Mouse (Mus musculus): ENCODE measurements at regions not wholly inside any gene's neighbourhood (a gene's known extent, or its start where the extent isn't known, plus 50 kb on each side); places are given as distances from the start of the nearest gene placed in this dataset.
"Not testable (repeated sequence)": the region's sequence is repeated elsewhere in the genome, so short reads cannot be mapped to it uniquely, and the experiment has no call there.

DNA sequence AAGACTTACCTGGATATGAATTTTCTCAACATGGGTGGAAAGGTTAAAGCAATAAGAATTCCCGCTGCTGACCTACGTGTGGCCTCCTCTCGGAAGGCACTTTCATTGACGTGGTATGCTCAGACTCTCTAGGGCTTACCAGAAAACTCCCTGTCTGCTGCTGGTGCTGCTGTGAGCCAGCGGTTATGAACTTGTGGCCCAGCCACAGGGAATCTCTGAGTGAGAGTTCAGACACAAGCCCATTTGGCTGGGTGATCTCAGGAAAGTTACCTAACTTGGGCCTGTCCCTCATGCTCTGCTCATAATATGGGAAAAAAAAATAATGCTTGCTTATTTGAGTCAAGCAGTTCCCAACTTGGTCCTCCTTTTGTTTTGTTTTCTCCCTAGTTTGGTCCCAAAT, 459.5 kb upstream of the Adamts5 start:
- no peak for DNase-seq (ENCODE audit: low spot score)

DNA sequence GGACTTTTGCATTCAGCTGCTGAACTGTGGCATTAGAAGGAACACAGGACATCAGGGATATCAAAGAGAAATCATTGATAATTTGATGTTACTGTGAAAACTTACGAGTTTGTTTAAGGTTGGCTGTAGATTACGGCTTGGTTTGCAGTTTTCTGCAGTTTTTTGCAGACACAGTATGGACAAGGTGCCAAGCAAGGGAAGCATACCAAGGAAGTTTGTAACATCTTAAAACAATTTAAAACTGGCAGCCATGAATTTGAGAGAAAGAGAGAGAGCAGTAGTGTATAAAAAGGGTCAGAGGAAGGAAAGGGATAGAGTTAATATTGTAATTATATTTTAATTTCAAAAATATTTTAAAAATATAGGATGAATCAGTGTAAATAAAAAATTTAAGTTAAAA, 453.4 kb upstream of the Adamts5 start:
- DNase-seq (ENCODE audit: low spot score) = no peak

DNA sequence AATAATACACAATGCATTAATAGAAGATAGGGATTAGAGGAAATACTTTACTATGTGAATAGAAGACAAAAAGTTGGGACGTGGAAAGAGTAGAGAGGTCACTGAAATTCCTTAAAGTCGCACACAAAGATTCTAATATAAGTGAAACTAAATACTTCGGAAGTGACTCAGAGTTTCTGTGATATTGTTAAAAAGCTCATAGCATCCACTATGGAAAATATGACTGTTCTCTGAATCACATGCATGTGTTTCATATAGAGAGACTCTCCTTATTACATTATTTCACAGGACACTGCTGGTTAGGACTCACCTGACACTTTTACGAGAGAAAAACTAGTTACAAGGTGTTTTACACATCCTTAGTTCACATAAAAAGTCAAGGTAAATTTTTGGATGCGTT, 446.1 kb upstream of the Adamts5 start:
- no peak for DNase-seq (ENCODE audit: low spot score)

DNA sequence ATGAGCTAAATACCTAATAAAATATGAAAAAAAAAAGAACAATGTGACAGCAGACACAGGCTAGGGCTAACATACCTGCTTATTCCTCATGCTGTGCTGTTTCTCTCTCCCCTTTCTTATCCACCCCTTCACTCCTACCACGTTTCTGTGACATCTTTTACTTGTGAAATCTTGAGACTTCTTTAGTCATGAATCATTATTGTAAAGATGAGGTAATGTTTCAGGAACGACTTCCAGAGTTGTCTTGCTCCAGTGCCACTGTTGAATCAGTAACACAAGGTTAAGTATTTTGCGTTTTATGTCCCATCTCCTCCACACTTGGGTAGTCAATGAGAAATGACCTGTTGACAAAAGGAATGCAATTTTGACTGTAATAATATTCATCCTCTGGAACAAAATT, 445.3 kb upstream of the Adamts5 start:
- DNase-seq (ENCODE audit: low spot score) = no peak

DNA sequence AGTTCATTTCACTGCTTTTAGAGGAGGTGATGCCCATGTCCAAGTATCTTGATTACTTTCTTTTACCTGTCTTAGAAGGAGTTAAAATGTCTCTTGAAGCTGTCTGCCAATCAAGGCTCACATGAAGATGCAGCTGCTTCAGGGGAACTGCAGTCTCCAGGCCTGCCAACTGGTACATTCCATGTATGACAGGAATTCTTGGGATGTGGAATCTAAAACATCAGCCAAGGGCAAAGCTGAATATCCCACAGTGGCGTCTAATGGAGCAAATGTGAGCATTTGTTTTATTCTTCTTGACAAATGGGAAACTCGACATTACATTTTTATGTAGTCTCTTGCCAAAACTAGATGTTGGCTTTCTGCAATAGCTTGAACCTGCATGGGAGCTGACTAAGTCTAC, 438.7 kb upstream of the Adamts5 start:
- no peak for DNase-seq (ENCODE audit: low spot score)

DNA sequence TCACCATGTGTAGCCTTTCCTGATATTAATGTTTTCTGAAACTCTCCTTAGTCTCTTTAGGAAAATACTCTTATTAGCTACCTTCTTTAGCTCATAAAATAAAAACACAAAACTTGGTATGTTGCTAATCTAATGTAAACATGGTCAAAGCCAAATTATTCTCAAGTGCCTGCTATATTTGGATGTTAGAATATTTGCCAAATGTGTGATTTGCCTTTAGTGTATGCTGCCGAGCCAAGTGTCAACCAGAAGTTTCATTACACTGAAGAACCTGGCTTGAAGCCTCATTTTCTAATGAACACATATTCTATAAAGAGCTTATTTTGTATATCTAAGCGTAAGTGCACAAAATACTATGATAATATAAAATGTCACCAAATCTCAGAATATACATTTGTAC, 423.8 kb upstream of the Adamts5 start:
- no peak for DNase-seq (ENCODE audit: low spot score)

DNA sequence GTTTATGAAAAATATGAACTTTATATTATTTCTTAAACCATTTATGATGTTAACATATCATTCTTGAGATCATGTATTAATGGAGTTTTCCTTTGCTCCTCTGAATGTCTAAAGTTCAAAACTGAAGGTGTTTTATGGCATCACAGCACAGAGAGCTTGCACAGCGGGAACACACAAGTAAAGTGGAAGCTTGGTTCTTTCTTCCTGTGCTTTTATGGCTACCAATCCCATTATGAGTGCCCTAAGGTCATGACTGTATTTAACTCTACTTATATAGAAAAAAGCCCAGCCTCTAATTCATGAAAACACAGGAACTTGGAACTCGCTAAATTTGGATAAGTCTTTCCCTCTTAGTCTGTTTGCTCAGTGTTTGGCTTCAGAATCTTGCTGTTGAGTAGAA, 417.3 kb upstream of the Adamts5 start:
- DNase-seq (ENCODE audit: low spot score) = no peak

DNA sequence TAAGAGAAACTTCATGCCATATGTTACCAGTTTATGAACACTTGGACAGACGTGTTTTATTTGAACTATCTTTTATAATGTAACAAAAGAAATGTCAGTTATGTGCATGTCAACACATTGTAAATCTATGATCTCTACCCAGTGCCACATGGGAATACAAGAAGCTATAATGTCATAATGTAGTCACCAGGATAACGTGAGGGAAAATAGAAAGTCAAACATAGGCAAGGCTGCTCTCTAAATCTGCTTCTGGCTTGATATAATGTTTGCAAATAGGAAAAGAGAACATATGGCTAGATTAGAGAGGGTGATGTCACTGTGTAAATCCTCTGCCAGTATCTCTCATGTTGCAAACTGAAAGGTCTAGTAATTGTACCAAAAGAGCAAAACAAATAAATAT, 408.1 kb upstream of the Adamts5 start:
- no peak for DNase-seq (ENCODE audit: low spot score)

DNA sequence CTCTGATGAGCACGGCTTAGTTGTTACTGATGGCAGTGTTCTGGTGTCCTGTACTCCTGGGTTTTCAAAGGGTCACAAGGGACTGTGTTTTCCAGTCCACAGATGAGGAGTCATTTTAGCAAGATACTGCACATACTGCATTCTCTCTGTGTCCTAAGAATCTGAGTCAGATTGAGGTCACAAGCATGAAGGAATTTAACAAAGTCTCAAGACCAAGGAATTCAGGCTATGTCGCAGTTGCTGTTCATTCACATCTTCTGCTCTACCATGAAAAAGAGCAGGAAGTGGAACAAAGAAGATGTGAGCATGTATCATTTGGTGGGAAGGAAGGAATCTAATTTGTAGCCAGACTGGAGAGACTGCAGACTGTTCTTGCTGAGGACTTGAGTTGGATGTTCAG, 402.2 kb upstream of the Adamts5 start:
- DNase-seq (ENCODE audit: low spot score) = no peak

DNA sequence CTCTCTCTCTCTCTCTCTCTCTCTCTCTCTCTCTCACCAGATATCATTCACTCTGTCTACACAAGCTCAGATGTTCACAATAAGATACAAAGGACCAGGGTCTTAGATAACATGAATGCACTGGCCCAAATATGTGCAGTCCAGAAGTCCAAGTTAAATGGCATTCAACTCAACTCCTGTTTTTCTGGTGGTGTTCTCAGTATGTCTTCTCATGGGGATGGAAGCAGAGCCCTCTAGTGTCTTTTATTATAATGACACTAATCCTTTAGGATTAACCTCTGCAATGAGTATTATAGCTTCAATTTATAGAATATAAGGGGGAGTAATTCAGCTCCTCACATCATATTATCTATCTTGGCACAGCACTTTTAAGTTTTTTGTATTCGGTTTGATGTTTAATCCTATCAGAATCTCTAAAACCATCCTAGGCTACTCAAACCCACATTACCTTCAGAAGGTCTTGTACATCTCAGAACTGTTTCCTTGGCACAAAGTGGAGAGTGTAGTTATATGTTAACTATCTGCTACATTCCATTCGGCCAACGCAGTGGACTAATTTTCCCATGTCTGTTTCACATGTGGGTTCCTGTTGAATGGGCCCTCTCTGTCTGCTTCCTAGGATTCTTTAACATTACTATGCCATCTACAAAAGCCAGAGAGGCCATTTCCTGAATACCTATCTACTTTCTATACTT, 401.0 kb upstream of the Adamts5 start:
- no peak for DNase-seq (ENCODE audit: low spot score)

DNA sequence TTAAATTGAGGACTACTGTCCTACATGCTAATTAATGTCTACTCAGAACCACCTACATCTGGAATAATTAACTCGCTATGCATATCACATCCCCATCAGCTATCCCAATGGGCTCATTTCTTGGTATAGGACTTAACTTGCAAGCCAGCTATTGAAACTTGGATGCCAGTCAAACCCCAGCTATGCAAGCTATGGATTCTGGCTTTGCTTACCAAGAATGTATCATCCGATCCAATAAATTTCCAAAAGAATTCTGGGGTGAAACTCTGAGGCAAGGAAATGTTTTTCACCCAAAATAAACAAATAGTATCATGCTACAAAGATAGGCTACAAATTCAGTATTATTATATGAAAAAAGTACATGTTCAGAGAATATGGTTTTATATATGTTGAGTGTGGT, 392.8 kb upstream of the Adamts5 start:
- no peak for DNase-seq (ENCODE audit: low spot score)

DNA sequence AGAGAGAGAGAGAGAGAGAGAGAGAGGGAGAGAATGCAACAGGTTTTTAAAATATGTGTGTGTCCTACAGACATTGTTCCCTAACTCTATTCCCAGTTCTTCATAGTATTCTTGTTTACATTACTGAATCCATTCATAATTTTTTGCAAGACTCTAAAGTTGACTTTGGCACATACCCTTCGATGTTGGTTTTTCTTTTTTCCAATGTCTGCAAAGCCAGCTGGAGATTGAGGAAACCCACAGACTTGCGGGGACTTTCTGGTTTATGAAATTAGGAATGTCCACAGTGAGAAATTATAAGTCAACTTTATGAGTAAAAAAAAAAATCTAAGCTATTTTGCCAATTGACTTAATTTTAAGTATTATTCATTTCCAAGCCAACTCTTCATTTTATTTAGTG, 379.7 kb upstream of the Adamts5 start:
- DNase-seq (ENCODE audit: low spot score) = no peak

DNA sequence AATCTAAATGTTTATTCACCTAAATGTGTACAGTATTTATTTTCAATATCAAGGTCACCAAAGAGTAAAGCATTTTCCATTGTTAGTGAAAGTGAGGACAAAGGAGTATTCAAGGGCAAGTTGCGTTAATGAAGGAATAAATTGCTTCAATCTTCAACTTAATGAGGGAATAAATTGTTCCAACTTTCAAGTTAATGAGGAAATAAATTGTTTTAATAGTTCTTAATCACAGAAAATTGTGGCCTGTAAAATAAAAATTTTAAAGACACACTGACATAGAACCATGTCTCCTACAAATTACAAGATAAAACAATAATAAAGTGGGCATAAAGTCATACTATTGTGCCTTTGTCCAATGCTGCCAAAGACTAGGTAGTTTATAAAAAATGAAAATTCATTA, 375.4 kb upstream of the Adamts5 start:
- DNase-seq (ENCODE audit: low spot score) = no peak

DNA sequence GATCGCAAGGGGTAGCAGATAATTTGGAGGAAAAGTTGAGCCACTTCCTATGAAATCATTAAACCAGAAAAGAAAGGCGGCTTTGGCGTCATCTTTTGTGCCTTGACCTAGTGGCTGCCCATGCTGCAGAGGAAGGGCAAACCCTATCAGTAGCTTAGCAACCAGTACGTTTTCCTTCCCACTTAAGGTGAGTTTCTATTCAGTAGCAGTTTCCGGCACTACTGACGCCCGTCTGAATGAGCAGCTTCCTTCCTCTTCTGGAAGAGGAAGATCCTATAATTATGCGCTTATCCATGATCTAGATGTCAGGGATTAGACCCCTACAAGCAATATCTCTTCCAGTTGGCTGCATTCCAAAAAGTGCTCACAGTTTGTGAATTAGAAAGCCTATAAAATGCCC, 360.0 kb upstream of the Adamts5 start:
- DNase-seq (ENCODE audit: low spot score) = no peak

DNA sequence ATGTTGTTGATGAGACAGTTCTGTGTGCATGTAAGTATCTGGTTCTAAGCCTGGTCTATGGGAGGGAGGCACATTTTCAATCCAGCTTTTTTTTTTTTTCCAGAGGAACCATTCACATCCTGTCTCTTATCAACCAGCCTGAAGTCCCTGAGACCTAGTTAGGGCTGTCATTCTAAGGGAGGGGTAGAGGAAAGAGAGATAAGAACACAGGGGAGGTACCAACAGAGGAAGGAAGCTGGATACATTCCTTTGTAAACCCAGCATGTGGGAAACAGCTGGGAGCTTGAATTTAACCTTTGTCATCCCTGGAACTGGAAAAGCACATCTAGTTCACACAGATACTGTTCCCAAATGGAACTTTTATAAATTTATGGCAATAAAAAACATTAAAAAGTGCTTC, 351.0 kb upstream of the Adamts5 start:
- DNase-seq (ENCODE audit: low spot score) = no peak

DNA sequence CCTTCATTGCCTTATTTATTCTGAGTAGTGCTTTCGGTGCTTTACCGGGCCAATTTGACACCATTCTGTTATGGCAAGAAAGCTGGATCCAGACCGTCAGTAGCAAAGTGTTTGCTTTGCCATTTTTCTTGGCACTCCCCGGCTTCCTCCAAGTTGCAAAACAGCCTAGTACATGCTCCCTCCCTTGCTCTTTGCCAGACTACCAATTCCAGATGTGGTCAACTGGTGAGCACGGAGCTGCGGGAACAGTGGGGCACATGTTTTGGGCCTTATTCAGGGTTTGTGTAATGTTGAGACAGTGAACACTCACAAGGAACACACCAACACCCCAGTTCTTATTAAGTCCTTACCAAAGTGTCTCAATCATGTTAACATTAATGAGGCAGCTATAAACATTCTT, 348.4 kb upstream of the Adamts5 start:
- DNase-seq (ENCODE audit: low spot score) = no peak

DNA sequence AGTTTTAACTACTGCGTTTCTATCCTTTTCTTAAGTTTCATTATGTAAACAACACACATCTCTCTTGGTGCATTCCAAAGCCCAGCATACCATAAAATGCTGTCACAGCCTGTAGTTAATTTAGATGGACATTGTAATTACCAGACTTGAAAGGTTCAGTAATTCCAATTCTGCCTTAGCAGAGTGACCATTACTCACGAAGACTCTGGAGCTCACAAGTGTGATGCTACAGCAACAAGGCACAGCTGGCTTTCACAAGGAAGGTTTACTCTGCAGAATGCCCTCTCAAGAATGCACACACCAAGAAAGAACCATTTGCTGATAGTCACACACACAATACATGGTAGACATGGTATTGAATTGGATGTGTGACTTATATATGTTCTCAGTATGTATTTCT, 342.6 kb upstream of the Adamts5 start:
- DNase-seq (ENCODE audit: low spot score) = no peak

DNA sequence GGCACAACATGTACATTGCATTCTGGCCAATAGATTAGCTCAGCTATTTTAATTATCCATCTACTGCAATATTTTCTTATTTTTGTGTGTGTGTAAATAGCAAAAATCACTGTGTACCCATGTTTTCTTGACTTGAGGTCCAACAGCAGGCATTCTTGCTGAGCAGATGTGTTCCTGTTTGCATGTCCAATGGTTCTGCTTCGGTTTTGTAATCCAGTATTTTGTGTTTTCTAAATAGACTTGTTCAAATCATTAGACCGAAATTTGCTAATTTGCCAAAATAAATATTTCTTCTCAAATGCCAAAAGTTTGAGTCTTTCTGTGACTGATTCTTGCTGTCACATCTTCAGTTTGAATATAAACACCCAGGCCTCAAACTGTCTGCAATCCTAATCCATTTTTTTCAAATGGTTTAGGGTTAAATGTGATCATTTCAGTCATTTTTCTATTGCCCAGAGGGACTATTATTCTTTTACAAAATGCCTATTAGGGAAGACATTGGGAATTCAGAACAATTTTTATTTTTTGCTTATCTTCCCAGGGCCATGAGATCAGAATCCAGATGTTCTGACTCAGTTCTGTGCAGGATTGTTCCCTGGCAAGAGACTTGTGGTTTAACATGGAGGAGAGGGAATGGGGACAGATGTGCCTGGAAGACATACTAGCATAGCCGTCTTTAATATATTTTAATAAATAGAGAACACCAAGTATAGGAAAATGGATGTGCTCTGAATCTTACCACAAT, 341.3 kb upstream of the Adamts5 start:
- DNase-seq (ENCODE audit: low spot score) = no peak

DNA sequence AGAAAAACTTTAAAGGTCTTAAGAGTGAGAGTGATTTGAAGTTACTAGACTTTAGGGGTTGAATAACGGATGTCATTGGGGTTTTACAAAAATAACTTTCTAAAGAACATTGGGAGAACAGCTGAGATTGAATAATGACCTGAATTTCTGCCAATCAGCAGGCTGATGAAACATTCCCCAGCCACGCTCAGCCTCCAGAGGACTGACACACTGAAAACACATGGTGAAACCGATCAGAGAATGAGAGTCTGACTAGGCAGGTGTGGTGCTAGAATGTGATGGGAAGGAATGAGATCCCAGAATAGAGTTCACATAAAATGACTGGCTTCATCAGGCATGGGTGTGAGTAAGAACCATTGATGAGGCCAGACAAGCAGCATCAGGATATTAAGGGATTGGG, 321.4 kb upstream of the Adamts5 start:
- DNase-seq (ENCODE audit: low spot score) = peak; percentile 4

DNA sequence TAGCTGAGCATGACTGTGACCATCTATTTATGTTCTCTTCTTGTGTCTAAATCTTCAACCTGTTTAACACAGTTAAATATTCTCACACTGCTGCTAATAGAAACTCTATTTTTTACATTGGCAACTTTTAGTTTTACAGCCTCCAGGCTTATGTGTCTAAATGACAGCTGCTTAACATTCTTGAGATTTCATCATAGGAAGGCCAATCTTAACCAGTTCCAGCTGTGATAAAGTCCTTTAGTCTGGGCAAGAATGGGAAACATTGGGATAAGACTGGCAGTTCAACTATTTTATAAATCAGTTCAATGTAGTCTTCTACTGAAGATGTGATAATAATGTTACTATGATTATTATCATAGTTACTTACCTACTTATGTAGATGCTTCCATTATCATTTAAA, 308.9 kb upstream of the Adamts5 start:
- DNase-seq (ENCODE audit: low spot score) = no peak

DNA sequence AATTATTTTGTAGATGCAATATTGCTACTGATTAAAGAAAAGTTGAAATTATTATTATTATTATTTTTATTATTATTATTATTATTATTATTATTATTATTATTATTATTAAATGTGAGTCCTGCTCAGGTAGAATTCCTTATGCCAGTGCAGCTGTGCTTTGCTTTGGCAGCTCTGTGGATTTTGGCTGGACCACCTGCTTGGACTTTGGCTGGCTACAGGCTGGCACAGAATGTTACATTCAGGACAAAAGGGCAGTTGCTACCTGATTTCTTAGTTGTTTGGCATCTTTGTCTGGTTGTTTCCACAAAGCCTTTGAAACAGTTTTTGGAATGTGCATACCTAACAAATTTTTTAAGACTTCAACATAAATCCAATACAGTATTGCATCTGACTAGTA, 307.7 kb upstream of the Adamts5 start:
- no peak for DNase-seq (ENCODE audit: low spot score)

DNA sequence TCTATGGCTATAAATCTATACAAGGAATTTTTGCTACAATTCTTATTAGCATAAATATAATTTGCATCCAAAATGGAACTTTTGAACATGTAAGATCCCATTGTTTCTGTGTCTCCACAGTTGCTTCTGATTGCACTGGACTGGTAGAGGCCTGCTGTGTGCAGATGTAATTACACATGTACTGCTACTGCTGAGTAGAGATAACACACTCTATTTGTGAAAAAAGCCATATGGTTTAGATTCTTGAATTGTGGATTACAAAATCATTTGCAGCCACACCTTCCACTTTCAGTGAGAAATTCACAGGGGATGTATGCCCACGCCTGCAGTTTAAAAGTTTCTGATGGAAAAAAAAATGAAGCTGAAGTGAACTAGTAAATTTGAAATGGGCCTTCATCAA, 288.2 kb upstream of the Adamts5 start:
- DNase-seq (ENCODE audit: low spot score) = no peak

DNA sequence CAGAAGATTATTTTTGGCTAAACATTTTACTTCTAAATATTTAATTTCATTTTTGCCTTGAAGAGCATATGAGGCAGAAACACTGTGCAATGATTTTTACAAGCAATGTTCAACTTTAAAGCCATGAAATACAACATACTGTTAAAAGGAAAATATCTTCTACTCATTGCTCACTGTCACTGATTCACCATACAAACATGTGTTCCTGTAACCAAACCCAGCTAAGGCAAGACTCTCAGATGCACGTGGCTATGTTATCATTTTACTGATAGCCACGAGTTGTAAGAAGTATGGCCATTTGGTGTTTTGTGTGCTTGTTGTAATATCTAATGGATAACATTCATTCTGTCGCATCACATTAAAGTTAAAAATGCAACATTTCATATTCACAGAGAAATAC, 287.3 kb upstream of the Adamts5 start:
- DNase-seq (ENCODE audit: low spot score) = no peak

DNA sequence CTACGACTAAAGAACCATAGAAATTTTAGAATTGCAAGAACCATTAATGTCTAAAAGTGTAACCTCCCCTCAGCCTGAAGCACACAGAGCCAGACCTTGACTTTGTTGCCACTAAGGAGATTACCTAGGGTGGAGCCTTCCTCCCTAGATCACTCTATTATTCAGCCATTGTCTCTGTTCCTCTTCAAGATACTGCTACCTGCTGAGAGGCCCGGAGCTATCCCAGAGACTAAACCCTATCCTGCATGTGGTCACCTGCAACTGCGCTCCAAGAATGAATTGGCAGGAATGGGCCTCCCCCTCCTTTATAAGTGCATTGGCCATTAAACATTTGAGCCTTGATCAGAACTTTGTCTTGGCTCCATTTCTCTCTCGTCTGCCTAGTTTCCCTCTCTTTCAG, 286.0 kb upstream of the Adamts5 start:
- DNase-seq (ENCODE audit: low spot score) = not testable (repeated sequence)

Data from layer of hippocampus, adult 11-12 months (tissue).